Mouse (Mus musculus) layer of hippocampus, postnatal 14 days (tissue): ENCODE measurements at regions not wholly inside any gene's neighbourhood (a gene's known extent, or its start where the extent isn't known, plus 50 kb on each side); places are given as distances from the start of the nearest gene placed in this dataset.

Source experiments
- DNase-seq, 2 experiments: peaks; one replicate each; pipeline ENCODE4 v3.0.0; 2021 to 2022; ENCODE audit warnings: low spot score in 2 of 2, mixed read lengths in 1 of 2

- DNase-seq, result no peak
Observed at GRCm38 (mm10) chr5:41994307-41994706, 73.5 kb upstream of the Gm16223 start.

- DNase-seq, result no peak
Observed at GRCm38 (mm10) chr5:41983556-41983955, 84.2 kb upstream of the Gm16223 start.

- DNase-seq, result no peak
Observed at GRCm38 (mm10) chr5:41975535-41975934, 92.2 kb upstream of the Gm16223 start.

- DNase-seq, result no peak
Observed at GRCm38 (mm10) chr5:41971201-41971600, 96.6 kb upstream of the Gm16223 start.

- peak; percentile 25 to 52 for DNase-seq
Observed at GRCm38 (mm10) chr5:41966958-41967357, 100.8 kb upstream of the Gm16223 start.

- peak in 1 of 2 experiments; percentile 35 for DNase-seq
Observed at GRCm38 (mm10) chr5:41947114-41947640, 103.1 kb upstream of the Bod1l start.

GRCm38 (mm10) chr5:41943399-41943798 is 99.3 kb upstream of the Bod1l start:
- DNase-seq, result no peak

GRCm38 (mm10) chr5:41942131-41942530 is 98.0 kb upstream of the Bod1l start:
- peak; percentile 39 to 78 for DNase-seq

GRCm38 (mm10) chr5:41941216-41941615 is 97.1 kb upstream of the Bod1l start:
- no peak for DNase-seq

GRCm38 (mm10) chr5:41939736-41940135 is 95.6 kb upstream of the Bod1l start:
- no peak for DNase-seq

GRCm38 (mm10) chr5:41910053-41910452 is 65.9 kb upstream of the Bod1l start:
- DNase-seq, result peak; percentile 20 to 26

GRCm38 (mm10) chr5:41907749-41908148 is 63.6 kb upstream of the Bod1l start:
- no peak for DNase-seq

- DNase-seq, result no peak
Observed at GRCm38 (mm10) chr5:41904512-41904911, 60.4 kb upstream of the Bod1l start.

- no peak for DNase-seq
Observed at GRCm38 (mm10) chr5:41899237-41899636, 55.1 kb upstream of the Bod1l start.

- DNase-seq, result peak in 1 of 2 experiments; percentile 22
Observed at GRCm38 (mm10) chr5:41898748-41899147, 54.6 kb upstream of the Bod1l start.
